Mouse (Mus musculus): ENCODE data around the gene Socs1.
A peak's percentile ranks its signal among the peaks of the same experiment; 100 is the strongest.
"Not testable (repeated sequence)": the region's sequence is repeated elsewhere in the genome, so short reads cannot be mapped to it uniquely, and the experiment has no call there.

The Socs1 gene

GRCm38 (mm10) chr16:10785371-10786231, at the start of gene Socs1:
TSS of gene Socs1 (minus strand) at chr16:10785536.
- DNase-seq (ENCODE audit: low read depth): peak; percentile 98

GRCm38 (mm10) chr16:10834542-10834910, 49.2 kb upstream of the Socs1 start:
- no peak for DNase-seq (ENCODE audit: low read depth)

GRCm38 (mm10) chr16:10828461-10828805, 43.1 kb upstream of the Socs1 start:
- DNase-seq (ENCODE audit: low read depth): no peak

- DNase-seq (ENCODE audit: low read depth): no peak
Observed at GRCm38 (mm10) chr16:10827766-10828460, 42.6 kb upstream of the Socs1 start.

GRCm38 (mm10) chr16:10827269-10827668, 41.9 kb upstream of the Socs1 start:
- DNase-seq (ENCODE audit: low read depth): no peak

- no peak for DNase-seq (ENCODE audit: low read depth)
Observed at GRCm38 (mm10) chr16:10825840-10826239, 40.5 kb upstream of the Socs1 start.

- peak; percentile 83 for DNase-seq (ENCODE audit: low read depth)
Observed at GRCm38 (mm10) chr16:10824536-10824935, 39.2 kb upstream of the Socs1 start.

- DNase-seq (ENCODE audit: low read depth): no peak
Observed at GRCm38 (mm10) chr16:10821387-10821786, 36.1 kb upstream of the Socs1 start.

GRCm38 (mm10) chr16:10819966-10820365, 34.6 kb upstream of the Socs1 start:
- DNase-seq (ENCODE audit: low read depth): no peak

- DNase-seq (ENCODE audit: low read depth): no peak
Observed at GRCm38 (mm10) chr16:10818579-10819135, 33.3 kb upstream of the Socs1 start.

GRCm38 (mm10) chr16:10814864-10815263, 29.5 kb upstream of the Socs1 start:
- DNase-seq (ENCODE audit: low read depth): no peak

GRCm38 (mm10) chr16:10813726-10814125, 28.4 kb upstream of the Socs1 start:
- DNase-seq (ENCODE audit: low read depth): no peak

- no peak for DNase-seq (ENCODE audit: low read depth)
Observed at GRCm38 (mm10) chr16:10812865-10813371, 27.6 kb upstream of the Socs1 start, which contains the start of gene Gm11172. TSS of gene Gm11172 (plus strand) at chr16:10812915.

GRCm38 (mm10) chr16:10810376-10810775, 25.0 kb upstream of the Socs1 start:
- no peak for DNase-seq (ENCODE audit: low read depth)

- DNase-seq (ENCODE audit: low read depth): no peak
Observed at GRCm38 (mm10) chr16:10805789-10806527, 20.6 kb upstream of the Socs1 start, which contains the start of gene Prm1. TSS of gene Prm1 (minus strand) at chr16:10805839.

- not testable (repeated sequence) for DNase-seq (ENCODE audit: low read depth)
Observed at GRCm38 (mm10) chr16:10802420-10802819, 17.1 kb upstream of the Socs1 start.

GRCm38 (mm10) chr16:10796034-10796433, 10.7 kb upstream of the Socs1 start, which contains the start of gene Prm2:
TSS of gene Prm2 (minus strand) at chr16:10796134.
- no peak for DNase-seq (ENCODE audit: low read depth)

- no peak for DNase-seq (ENCODE audit: low read depth)
Observed at GRCm38 (mm10) chr16:10790702-10791101, 5.4 kb upstream of the Socs1 start, which contains the start of gene Prm3. TSS of gene Prm3 (minus strand) at chr16:10790914.

GRCm38 (mm10) chr16:10788866-10789265, 3.5 kb upstream of the Socs1 start:
- DNase-seq (ENCODE audit: low read depth): no peak

- DNase-seq (ENCODE audit: low read depth): no peak
Observed at GRCm38 (mm10) chr16:10788271-10788670, 2.9 kb upstream of the Socs1 start, which contains the start of gene Tnp2. TSS of gene Tnp2 (minus strand) at chr16:10788660.

- peak; percentile 41 for DNase-seq (ENCODE audit: low read depth)
Observed at GRCm38 (mm10) chr16:10787548-10788058, 2.3 kb upstream of the Socs1 start.

All from NIH3T3 (cell line).